Mouse (Mus musculus) thymus, postnatal 4 days (tissue): Measurements from ENCODE around the gene Wdr61.
"Not testable (repeated sequence)": the region's sequence is repeated elsewhere in the genome, so short reads cannot be mapped to it uniquely, and the experiment has no call there.

Experiments used
- DNase-seq: peaks from one replicate; pipeline ENCODE4 v3.0.0; 2021

Gene Wdr61

GRCm38 (mm10) chr9:54722596-54722995 is 11.7 kb downstream of the Wdr61 start:
- DNase-seq, result no peak

- DNase-seq, result no peak
Measured at GRCm38 (mm10) chr9:54722156-54722555, 12.2 kb downstream of the Wdr61 start.

- DNase-seq, result no peak
Measured at GRCm38 (mm10) chr9:54717527-54717926, 16.8 kb downstream of the Wdr61 start.

GRCm38 (mm10) chr9:54715776-54716175 is 18.5 kb downstream of the Wdr61 start:
- no peak for DNase-seq

GRCm38 (mm10) chr9:54708085-54708484 is 26.2 kb downstream of the Wdr61 start:
- no peak for DNase-seq

GRCm38 (mm10) chr9:54707288-54707999 is 26.9 kb downstream of the Wdr61 start:
- DNase-seq, result no peak

- no peak for DNase-seq
Measured at GRCm38 (mm10) chr9:54705561-54705960, 28.8 kb downstream of the Wdr61 start.

GRCm38 (mm10) chr9:54704361-54704760 is 30.0 kb downstream of the Wdr61 start:
- DNase-seq, result no peak

GRCm38 (mm10) chr9:54702581-54702980 is 31.7 kb downstream of the Wdr61 start:
- DNase-seq, result no peak

GRCm38 (mm10) chr9:54700746-54701145 is 33.6 kb downstream of the Wdr61 start:
- no peak for DNase-seq

- DNase-seq, result no peak
Measured at GRCm38 (mm10) chr9:54700174-54700475, 34.2 kb downstream of the Wdr61 start.

GRCm38 (mm10) chr9:54699345-54700173 is 34.8 kb downstream of the Wdr61 start:
- DNase-seq, result peak; percentile 71

GRCm38 (mm10) chr9:54699087-54699344 is 35.3 kb downstream of the Wdr61 start:
- DNase-seq, result no peak

GRCm38 (mm10) chr9:54698318-54699086 is 35.8 kb downstream of the Wdr61 start, which contains the start of gene Dnaja4:
Dnaja4 (plus strand) TSS chr9:54698873.
- no peak for DNase-seq

GRCm38 (mm10) chr9:54691241-54691805 is 43.0 kb downstream of the Wdr61 start:
- DNase-seq, result peak; percentile 74

GRCm38 (mm10) chr9:54690697-54691096 is 43.6 kb downstream of the Wdr61 start:
- not testable (repeated sequence) for DNase-seq

- no peak for DNase-seq
Measured at GRCm38 (mm10) chr9:54689446-54689845, 44.9 kb downstream of the Wdr61 start.

- DNase-seq, result no peak
Measured at GRCm38 (mm10) chr9:54687246-54688236, 46.8 kb downstream of the Wdr61 start.

- no peak for DNase-seq
Measured at GRCm38 (mm10) chr9:54683814-54684605, 50.3 kb downstream of the Wdr61 start.

GRCm38 (mm10) chr9:54682846-54683245 is 51.5 kb downstream of the Wdr61 start:
- no peak for DNase-seq

GRCm38 (mm10) chr9:54676531-54676986 is 57.8 kb downstream of the Wdr61 start:
- DNase-seq, result peak; percentile 76
